Mouse (Mus musculus): ENCODE results near the gene Tbc1d13. TPM values are rescaled to one million over a fixed set of nuclear protein-coding genes. Genes with fewer than 3 reads are reported as not detected.

Gene Tbc1d13
- total and polyA plus RNA-seq, 2 experiments: 25.8 to 42.6 TPM

GRCm38 (mm10) chr2:30198021-30198420, 64.5 kb downstream of the Tbc1d13 start:
- peaks cover 22% of the 10 kb centered on the region; the same call in 1 of the 2 replicates for H3K79me2 ChIP-seq (ENCODE audit: control insufficient read depth, insufficient read depth, low read length)
- peaks cover 37% of the 10 kb centered on the region for H3K4me1 ChIP-seq (ENCODE audit: control insufficient read depth, insufficient read depth, low read length)
- H3K27me3 ChIP-seq (ENCODE audit: control insufficient read depth, insufficient read depth, low read length): no peaks in the 10 kb centered on the region
- peak; percentile 63 for DNase-seq (ENCODE audit: extremely low read depth, low read depth, low spot score)
- TF ChIP-seq CTCF (IDR thresholded peaks at IDR 0.05; ENCODE audit: low read depth, low read length): no peak
- TF ChIP-seq POLR2A (IDR thresholded peaks at IDR 0.05; ENCODE audit: extremely low read depth, insufficient read depth, low read length): no peak
- H3K27ac ChIP-seq (replicated peaks; ENCODE audit: insufficient read depth, low read depth, low read length): peak overlapping the region; percentile 58
- 0 out of 2 replicates have a peak, but pooled peaks cover 5% of the 10 kb centered on the region for H3K36me3 ChIP-seq (ENCODE audit: control insufficient read depth, insufficient read depth, low read length)
- peak overlapping the region; percentile 22 for H3K9ac ChIP-seq (ENCODE audit: low read depth, low read length)
- H3K4me3 ChIP-seq (ENCODE audit: insufficient read depth, low read depth, low read length): no peak overlapping the region
- WGBS: 30% methylated on average over 4 of the region's 4 CpGs

DNA sequence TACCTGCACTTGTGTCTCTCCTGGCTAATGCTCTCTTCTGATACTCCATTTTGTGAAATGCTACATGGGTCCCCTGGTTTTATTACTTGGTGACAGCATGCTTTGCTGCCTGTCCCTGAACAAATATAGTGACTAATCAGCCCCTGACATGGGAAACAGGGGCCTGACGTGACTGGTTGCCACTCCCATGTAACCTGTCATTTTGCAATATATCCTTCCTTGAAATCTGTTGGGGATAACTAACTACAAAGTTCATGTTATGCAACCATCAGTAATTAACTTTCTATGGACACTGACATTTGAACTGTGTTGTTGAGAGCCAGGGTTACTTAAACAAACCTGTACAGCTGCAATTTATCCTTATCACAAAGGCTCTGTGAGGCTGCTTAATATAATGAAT, 66.4 kb downstream of the Tbc1d13 start:
- peaks cover 19% of the 10 kb centered on the region; the same call in 1 of the 2 replicates for H3K79me2 ChIP-seq (ENCODE audit: control insufficient read depth, insufficient read depth, low read length)
- peak; percentile 100 for DNase-seq (ENCODE audit: extremely low read depth, low read depth, low spot score)
- 0 out of 2 replicates have a peak, but pooled peaks cover 2% of the 10 kb centered on the region for H3K36me3 ChIP-seq (ENCODE audit: control insufficient read depth, insufficient read depth, low read length)
- H3K9ac ChIP-seq (ENCODE audit: low read depth, low read length): peak overlapping the region; percentile 81
- peak overlapping the region; percentile 97 for H3K27ac ChIP-seq (replicated peaks; ENCODE audit: insufficient read depth, low read depth, low read length)
- WGBS: 44% methylated on average over 1 of the region's 1 CpGs
- peak overlapping the region; percentile 15 for H3K4me3 ChIP-seq (ENCODE audit: insufficient read depth, low read depth, low read length)
- no peak for TF ChIP-seq CTCF (IDR thresholded peaks at IDR 0.05; ENCODE audit: low read depth, low read length)
- TF ChIP-seq POLR2A (IDR thresholded peaks at IDR 0.05; ENCODE audit: extremely low read depth, insufficient read depth, low read length): no peak
- H3K27me3 ChIP-seq (ENCODE audit: control insufficient read depth, insufficient read depth, low read length): no peaks in the 10 kb centered on the region
- peaks cover 38% of the 10 kb centered on the region for H3K4me1 ChIP-seq (ENCODE audit: control insufficient read depth, insufficient read depth, low read length)

- WGBS: 24% methylated on average over 5 of the region's 5 CpGs
- no peak for TF ChIP-seq CTCF (IDR thresholded peaks at IDR 0.05; ENCODE audit: low read depth, low read length)
- no peak for TF ChIP-seq POLR2A (IDR thresholded peaks at IDR 0.05; ENCODE audit: extremely low read depth, insufficient read depth, low read length)
- Histone ChIP-seq H3K79me2 (ENCODE audit: control insufficient read depth, insufficient read depth, low read length) (peaks cover 19% of the 10 kb centered on the region; the same call in 1 of the 2 replicates), H3K9ac (ENCODE audit: low read depth, low read length) (peak overlapping the region; percentile 60), H3K27ac (replicated peaks; ENCODE audit: insufficient read depth, low read depth, low read length) (peak overlapping the region; percentile 97), H3K4me3 (ENCODE audit: insufficient read depth, low read depth, low read length) (no peak overlapping the region), H3K36me3 (ENCODE audit: control insufficient read depth, insufficient read depth, low read length) (0 out of 2 replicates have a peak, but pooled peaks cover 2% of the 10 kb centered on the region), H3K27me3 (ENCODE audit: control insufficient read depth, insufficient read depth, low read length) (no peaks in the 10 kb centered on the region), H3K4me1 (ENCODE audit: control insufficient read depth, insufficient read depth, low read length) (peaks cover 38% of the 10 kb centered on the region)
- no peak for DNase-seq (ENCODE audit: extremely low read depth, low read depth, low spot score)
Measured at GRCm38 (mm10) chr2:30200388-30200925, 66.9 kb downstream of the Tbc1d13 start.

Other genes starting within 250 kb of the Tbc1d13 start
- gene Odf2, start 244.5 kb upstream of the Tbc1d13 start, total RNA-seq (2014; rRNA removed): 6.4 and 7.0 TPM in 2 replicates
- gene Odf2, start 244.5 kb upstream of the Tbc1d13 start, polyA plus RNA-seq (2012; rRNA removed): 3.7 and 7.0 TPM in 2 replicates
- gene Gle1, start 198.3 kb upstream of the Tbc1d13 start, total RNA-seq (2014; rRNA removed): 17.8 and 22.6 TPM in 2 replicates
- 13.8 and 14.3 TPM in 2 replicates for gene Gle1, start 198.3 kb upstream of the Tbc1d13 start, polyA plus RNA-seq (2012; rRNA removed)
- 89.0 and 98.6 TPM in 2 replicates for gene Sptan1, start 168.2 kb upstream of the Tbc1d13 start, total RNA-seq (2014; rRNA removed)
- 61.4 and 71.3 TPM in 2 replicates for gene Sptan1, start 168.2 kb upstream of the Tbc1d13 start, polyA plus RNA-seq (2012; rRNA removed)
- gene Wdr34, start 84.9 kb upstream of the Tbc1d13 start, total RNA-seq (2014; rRNA removed): 5.5 and 7.5 TPM in 2 replicates
- 9.7 and 10.3 TPM in 2 replicates for gene Wdr34, start 84.9 kb upstream of the Tbc1d13 start, polyA plus RNA-seq (2012; rRNA removed)
- gene Set, start 76.4 kb upstream of the Tbc1d13 start, total RNA-seq (2014; rRNA removed): 64.2 and 85.1 TPM in 2 replicates
- gene Set, start 76.4 kb upstream of the Tbc1d13 start, polyA plus RNA-seq (2012; rRNA removed): 25.9 and 26.3 TPM in 2 replicates
- gene Pkn3, start 56.1 kb upstream of the Tbc1d13 start, total RNA-seq (2014; rRNA removed): 0.40 and 0.74 TPM in 2 replicates
- 0.96 and 1.5 TPM in 2 replicates for gene Pkn3, start 56.1 kb upstream of the Tbc1d13 start, polyA plus RNA-seq (2012; rRNA removed)
- gene Zdhhc12, start 40.1 kb upstream of the Tbc1d13 start, total RNA-seq (2014; rRNA removed): 16.8 and 26.1 TPM in 2 replicates
- gene Zdhhc12, start 40.1 kb upstream of the Tbc1d13 start, polyA plus RNA-seq (2012; rRNA removed): 48.9 and 53.4 TPM in 2 replicates
- 7.1 and 9.5 TPM in 2 replicates for gene Zer1, start 9.2 kb upstream of the Tbc1d13 start, total RNA-seq (2014; rRNA removed)
- 25.4 and 27.1 TPM in 2 replicates for gene Zer1, start 9.2 kb upstream of the Tbc1d13 start, polyA plus RNA-seq (2012; rRNA removed)
- 78.7 and 101 TPM in 2 replicates for gene Endog, start 37.7 kb downstream of the Tbc1d13 start, total RNA-seq (2014; rRNA removed)
- gene Endog, start 37.7 kb downstream of the Tbc1d13 start, polyA plus RNA-seq (2012; rRNA removed): 122 and 132 TPM in 2 replicates
- gene Spout1, start 44.7 kb downstream of the Tbc1d13 start, total RNA-seq (2014; rRNA removed): 12.9 and 13.1 TPM in 2 replicates
- 14.0 and 14.9 TPM in 2 replicates for gene Spout1, start 44.7 kb downstream of the Tbc1d13 start, polyA plus RNA-seq (2012; rRNA removed)
- 169 and 184 TPM in 2 replicates for gene Kyat1, start 72.1 kb downstream of the Tbc1d13 start, total RNA-seq (2014; rRNA removed)
- 267 and 378 TPM in 2 replicates for gene Kyat1, start 72.1 kb downstream of the Tbc1d13 start, polyA plus RNA-seq (2012; rRNA removed)
- gene Lrrc8a, start 104.0 kb downstream of the Tbc1d13 start, total RNA-seq (2014; rRNA removed): 8.5 and 14.0 TPM in 2 replicates
- 22.6 and 24.1 TPM in 2 replicates for gene Lrrc8a, start 104.0 kb downstream of the Tbc1d13 start, polyA plus RNA-seq (2012; rRNA removed)
- gene Gm28035, start 106.8 kb downstream of the Tbc1d13 start, total RNA-seq (2014; rRNA removed): 4.2 and 5.1 TPM in 2 replicates
- gene Gm28035, start 106.8 kb downstream of the Tbc1d13 start, polyA plus RNA-seq (2012; rRNA removed): 5.9 and 8.6 TPM in 2 replicates
- 87.4 and 97.7 TPM in 2 replicates for gene Phyhd1, start 132.5 kb downstream of the Tbc1d13 start, total RNA-seq (2014; rRNA removed)
- gene Phyhd1, start 132.5 kb downstream of the Tbc1d13 start, polyA plus RNA-seq (2012; rRNA removed): 154 and 158 TPM in 2 replicates
- not detected in 2 replicates for gene Gm28038, start 147.3 kb downstream of the Tbc1d13 start, total RNA-seq (2014; rRNA removed)
- gene Gm28038, start 147.3 kb downstream of the Tbc1d13 start, polyA plus RNA-seq (2012; rRNA removed): not detected in 2 replicates
- gene Dolk, start 152.6 kb downstream of the Tbc1d13 start, total RNA-seq (2014; rRNA removed): 12.2 and 14.7 TPM in 2 replicates
- 20.3 and 20.6 TPM in 2 replicates for gene Dolk, start 152.6 kb downstream of the Tbc1d13 start, polyA plus RNA-seq (2012; rRNA removed)
- gene Nup188, start 152.7 kb downstream of the Tbc1d13 start, total RNA-seq (2014; rRNA removed): 4.1 and 6.2 TPM in 2 replicates
- 6.0 and 9.6 TPM in 2 replicates for gene Nup188, start 152.7 kb downstream of the Tbc1d13 start, polyA plus RNA-seq (2012; rRNA removed)
- 23.3 and 23.5 TPM in 2 replicates for gene Sh3glb2, start 225.6 kb downstream of the Tbc1d13 start, total RNA-seq (2014; rRNA removed)
- 50.0 and 62.0 TPM in 2 replicates for gene Sh3glb2, start 225.6 kb downstream of the Tbc1d13 start, polyA plus RNA-seq (2012; rRNA removed)
- gene Miga2, start 230.5 kb downstream of the Tbc1d13 start, total RNA-seq (2014; rRNA removed): 30.7 and 37.2 TPM in 2 replicates
- 46.5 and 52.2 TPM in 2 replicates for gene Miga2, start 230.5 kb downstream of the Tbc1d13 start, polyA plus RNA-seq (2012; rRNA removed)

All from liver, adult 2 months (tissue).